ENCODE assay signal across 8 mouse cellular contexts in genomic region chr11:101784488-101785142, GRCm38 (mm10). TPM values are rescaled to one million over a fixed set of nuclear protein-coding genes. Genes with fewer than 3 reads are reported as not detected.
DNase-seq lines count a peak whose midpoint lies in the region; ATAC-seq and TF ChIP-seq lines count a peak whose summit lies in the region.

No protein-coding gene starts in this region.

- peak; percentile 25 for DNase-seq in lung, postnatal 0 days (ENCODE audit: low spot score)
- DNase-seq in right cerebral cortex, postnatal 4 days = peak; percentile 28
- DNase-seq in T-cell, adult 2 months (ENCODE audit: low spot score) = no peak

- no peak for TF ChIP-seq CTCF in intestine, postnatal 0 days (IDR thresholded peaks at IDR 0.05; ENCODE audit: low read depth)
- no peak for TF ChIP-seq CTCF in lung, postnatal 0 days (IDR thresholded peaks at IDR 0.05)

- ATAC-seq in megakaryocyte, adult 5-6 weeks (ENCODE audit: poor library complexity, severe bottlenecking) = no peak
- peak; percentile 52 for ATAC-seq in forebrain, embryonic 13.5 days
- ATAC-seq in intestine, postnatal 0 days = peak; percentile 45
- peak; percentile 40 for ATAC-seq in lung, postnatal 0 days

- WGBS in forebrain, embryonic 13.5 days = 0% methylated on average over 57 of the region's 67 CpGs
- under 1% methylated on average over 44 of the region's 67 CpGs for WGBS in intestine, postnatal 0 days
- WGBS in lung, postnatal 0 days = under 1% methylated on average over 30 of the region's 67 CpGs

- peak overlapping the region; percentile 96 for H3K4me2 ChIP-seq in forebrain, embryonic 13.5 days
- H3K4me2 ChIP-seq in intestine, postnatal 0 days (replicated peaks; ENCODE audit: low read depth) = peak overlapping the region; percentile 98
- peak overlapping the region; percentile 95 for H3K4me2 ChIP-seq in lung, postnatal 0 days (replicated peaks; ENCODE audit: low read depth, low read length)

- H3K9me3 ChIP-seq in megakaryocyte, embryonic 14.5 days = no peaks in the 10 kb centered on the region
- no peaks in the 10 kb centered on the region for H3K9me3 ChIP-seq in forebrain, embryonic 13.5 days (replicated peaks)
- no peaks in the 10 kb centered on the region for H3K9me3 ChIP-seq in intestine, postnatal 0 days (ENCODE audit: control insufficient read depth)
- H3K9me3 ChIP-seq in lung, postnatal 0 days (ENCODE audit: low read length) = no peaks in the 10 kb centered on the region

- no peak overlapping the region for H3K27ac ChIP-seq in brown adipose tissue, adult 24 weeks (replicated peaks; ENCODE audit: low read depth, low read length)
- no peak overlapping the region for H3K27ac ChIP-seq in forebrain, embryonic 13.5 days
- no peak overlapping the region for H3K27ac ChIP-seq in intestine, postnatal 0 days (ENCODE audit: low read depth, low read length)
- no peak overlapping the region for H3K27ac ChIP-seq in lung, postnatal 0 days (ENCODE audit: low read length)

- TF ChIP-seq EP300 in lung, postnatal 0 days (IDR thresholded peaks at IDR 0.05) = no peak

- H3K27me3 ChIP-seq in megakaryocyte, embryonic 14.5 days (replicated peaks) = peaks cover 92% of the 10 kb centered on the region
- H3K27me3 ChIP-seq in forebrain, embryonic 13.5 days = peaks cover 90% of the 10 kb centered on the region
- H3K27me3 ChIP-seq in intestine, postnatal 0 days (replicated peaks; ENCODE audit: control insufficient read depth, insufficient read depth, low read length) = peaks cover 58% of the 10 kb centered on the region
- H3K27me3 ChIP-seq in lung, postnatal 0 days (replicated peaks; ENCODE audit: insufficient read depth, low read length) = peaks cover 12% of the 10 kb centered on the region; the same call in 1 of the 2 replicates

- no peaks in the 10 kb centered on the region for H3K36me3 ChIP-seq in megakaryocyte, embryonic 14.5 days (replicated peaks; ENCODE audit: low read length)
- no peaks in the 10 kb centered on the region for H3K36me3 ChIP-seq in forebrain, embryonic 13.5 days (ENCODE audit: poor library complexity, severe bottlenecking)
- no peaks in the 10 kb centered on the region for H3K36me3 ChIP-seq in intestine, postnatal 0 days (ENCODE audit: control insufficient read depth, insufficient read depth)
- H3K36me3 ChIP-seq in lung, postnatal 0 days (ENCODE audit: insufficient read depth, low read length) = no peaks in the 10 kb centered on the region

- peak overlapping the region; percentile 43 for H3K9ac ChIP-seq in forebrain, embryonic 13.5 days
- peak overlapping the region; percentile 45 for H3K9ac ChIP-seq in intestine, postnatal 0 days (ENCODE audit: low read depth, low read length)
- H3K9ac ChIP-seq in lung, postnatal 0 days (replicated peaks; ENCODE audit: low read depth) = no peak overlapping the region; the same call in 1 of the 2 replicates

- H3K4me1 ChIP-seq in megakaryocyte, embryonic 14.5 days = peaks cover 25% of the 10 kb centered on the region
- H3K4me1 ChIP-seq in brown adipose tissue, adult 24 weeks (ENCODE audit: control insufficient read depth, insufficient read depth, insufficient read length, low read length) = peaks cover 8% of the 10 kb centered on the region; the same call in 1 of the 2 replicates
- H3K4me1 ChIP-seq in forebrain, embryonic 13.5 days = peaks cover 21% of the 10 kb centered on the region
- H3K4me1 ChIP-seq in intestine, postnatal 0 days (replicated peaks; ENCODE audit: control insufficient read depth, insufficient read depth, low read length) = 0 out of 2 replicates have a peak, but pooled peaks cover 2% of the 10 kb centered on the region
- peaks cover 3% of the 10 kb centered on the region; the same call in 1 of the 2 replicates for H3K4me1 ChIP-seq in lung, postnatal 0 days (ENCODE audit: insufficient read depth, low read depth, low read length)

- H3K4me3 ChIP-seq in megakaryocyte, embryonic 14.5 days (replicated peaks) = peak overlapping the region; percentile 93
- H3K4me3 ChIP-seq in brown adipose tissue, adult 24 weeks (ENCODE audit: insufficient read depth, low read depth, low read length) = peak overlapping the region; percentile 64
- H3K4me3 ChIP-seq in forebrain, embryonic 13.5 days = peak overlapping the region; percentile 51
- H3K4me3 ChIP-seq in intestine, postnatal 0 days (ENCODE audit: low read depth, low read length) = peak overlapping the region; percentile 57
- H3K4me3 ChIP-seq in lung, postnatal 0 days (ENCODE audit: low read depth, low read length) = peak overlapping the region; percentile 51

RNA-seq across cellular contexts. Expression of gene Etv4, which starts 0.6 kb away (rescaled TPM):
- 12.0 and 22.5 TPM in 2 replicates for polyA plus RNA-seq in megakaryocyte, embryonic 14.5 days (2012; ENCODE audit: insufficient read depth, low replicate concordance)
- total RNA-seq in megakaryocyte, adult 5-6 weeks (2015) = not detected in 2 replicates
- total RNA-seq in megakaryocyte, adult 5-6 weeks (2017) = not detected in 2 replicates
- polyA plus RNA-seq in brown adipose tissue, adult 24 weeks (2012; ENCODE audit: insufficient read depth, insufficient read length, missing spikeins) = not detected in 2 replicates
- 2.4 and 3.3 TPM in 2 replicates for polyA plus RNA-seq in forebrain, embryonic 13.5 days (2015; fragmentation: Nextera tagmentation; extraction: Ambion mirVana)
- polyA plus RNA-seq in intestine, postnatal 0 days (2015; fragmentation: Nextera tagmentation; extraction: Ambion mirVana) = 1.8 and 1.9 TPM in 2 replicates
- polyA plus RNA-seq in lung, postnatal 0 days (2015; fragmentation: Nextera tagmentation; extraction: Ambion mirVana) = 1.2 TPM in 2 replicates

RNA-seq across cellular contexts. Expression of gene Dhx8, which starts 51.9 kb away (rescaled TPM):
- polyA plus RNA-seq in megakaryocyte, embryonic 14.5 days (2012; ENCODE audit: insufficient read depth, low replicate concordance) = 0.63 and 3.8 TPM in 2 replicates
- 18.5 and 18.8 TPM in 2 replicates for total RNA-seq in megakaryocyte, adult 5-6 weeks (2015)
- 36.9 and 39.1 TPM in 2 replicates for total RNA-seq in megakaryocyte, adult 5-6 weeks (2017)
- 6.5 and 11.0 TPM in 2 replicates for polyA plus RNA-seq in brown adipose tissue, adult 24 weeks (2012; ENCODE audit: insufficient read depth, insufficient read length, missing spikeins)
- 39.2 and 44.8 TPM in 2 replicates for polyA plus RNA-seq in forebrain, embryonic 13.5 days (2015; fragmentation: Nextera tagmentation; extraction: Ambion mirVana)
- polyA plus RNA-seq in intestine, postnatal 0 days (2015; fragmentation: Nextera tagmentation; extraction: Ambion mirVana) = 11.6 and 14.1 TPM in 2 replicates
- 16.4 and 20.3 TPM in 2 replicates for polyA plus RNA-seq in lung, postnatal 0 days (2015; fragmentation: Nextera tagmentation; extraction: Ambion mirVana)
